Mouse (Mus musculus) hindbrain, embryonic 11.5 days (tissue): ENCODE measurements around the gene Myh4. TPM values are rescaled to one million over a fixed set of nuclear protein-coding genes. Genes with fewer than 3 reads are reported as not detected.

Experiments used
- ATAC-seq: fragments of 200-750 bp; cut with Nextera tagmentation; 2 replicates; pipeline ENCODE4 v1.8.0; 2017; ENCODE audit warnings: mild to moderate bottlenecking, moderate TSS enrichment, moderate library complexity; ENCODE audit not compliant: low FRiP score
- DNase-seq: peaks from one replicate; pipeline ENCODE4 v3.0.0-alpha.2; 2015; ENCODE audit warnings: low spot score
- H3K27ac ChIP-seq: fragments of 300-500 bp; sonication (generic); 2 replicates; pipeline ENCODE4 v1.5.1; 2014; ENCODE audit warnings: mild to moderate bottlenecking, low read depth, low read length
- H3K27me3 ChIP-seq: fragments of 300-500 bp; sonication (generic); 2 replicates; pipeline ENCODE4 v1.6.1; 2014; ENCODE audit warnings: mild to moderate bottlenecking, low read length, moderate library complexity, mixed read lengths; ENCODE audit not compliant: control insufficient read depth, insufficient read depth
- H3K36me3 ChIP-seq: fragments of 300-500 bp; sonication (generic); 2 replicates; pipeline ENCODE4 v1.6.1; 2014; ENCODE audit warnings: mild to moderate bottlenecking, low read length, moderate library complexity, mixed read lengths; ENCODE audit not compliant: control insufficient read depth, insufficient read depth
- H3K4me1 ChIP-seq: fragments of 300-500 bp; sonication (generic); replicated peaks from 2 replicates; pipeline ENCODE4 v1.6.1; 2014; ENCODE audit warnings: low read length, mixed read lengths; ENCODE audit not compliant: control insufficient read depth, insufficient read depth
- H3K4me2 ChIP-seq: fragments of 300-500 bp; sonication (generic); replicated peaks from 2 replicates; pipeline ENCODE4 v1.6.1; 2014; ENCODE audit warnings: mild to moderate bottlenecking, low read depth, low read length
- H3K4me3 ChIP-seq: fragments of 300-500 bp; sonication (generic); 2 replicates; pipeline ENCODE4 v1.5.1; 2014; ENCODE audit warnings: low read depth, low read length
- H3K9ac ChIP-seq: fragments of 300-500 bp; sonication (generic); 2 replicates; pipeline ENCODE4 v1.6.1; 2014; ENCODE audit warnings: low read depth, low read length
- H3K9me3 ChIP-seq: fragments of 300-500 bp; sonication (generic); 2 replicates; pipeline ENCODE4 v1.6.1; 2016; ENCODE audit warnings: low read length; ENCODE audit not compliant: control insufficient read depth
- WGBS: fragments of 180-500 bp; shearing (Covaris S2); extraction: QIAGEN DNeasy Blood & Tissue Kit; methylation state at CpG from one replicate; pipeline ENCODE4 v1.1.7; 2014; 5-methylcytosine and 5-hydroxymethylcytosine counted together
- polyA plus RNA-seq: library from polyadenylated mRNA; unstranded; fragments of >200 nt; fragmentation: Nextera tagmentation; extraction: Ambion mirVana; gene quantifications from 2 replicates; pipeline ENCODE4 v1.2.1, GENCODE M21; 2014

Gene Myh4
- polyA plus RNA-seq, 1 experiment from 2014 or later = not detected

DNA sequence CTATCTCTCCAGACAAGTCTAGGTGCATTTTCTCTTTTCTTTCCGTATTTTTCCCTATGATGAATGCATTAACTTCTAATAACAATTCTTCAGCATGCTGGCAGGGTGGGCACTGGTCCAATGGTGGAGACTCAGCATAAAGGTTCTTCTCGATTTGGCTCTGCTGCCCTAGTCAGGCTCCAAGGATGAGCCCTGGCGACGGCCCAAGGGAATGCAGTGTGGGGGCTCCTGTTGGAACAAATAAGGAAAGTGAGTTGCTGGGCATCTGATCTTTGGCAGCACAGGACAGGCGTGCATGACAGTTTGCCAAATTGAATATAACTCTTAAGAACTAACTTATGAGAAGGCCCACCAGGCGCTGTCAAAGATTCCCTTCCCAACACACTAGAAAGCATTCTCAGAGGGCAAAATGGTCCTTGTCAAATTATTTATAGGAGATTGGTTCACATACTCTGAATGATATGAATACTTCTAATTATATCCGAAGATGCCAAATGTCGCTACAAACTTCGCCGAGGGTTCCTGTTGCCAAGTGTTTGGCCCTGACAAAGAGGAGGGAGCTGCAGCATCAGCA is 38.9 kb downstream of the Myh4 start, which contains the start of gene Myh8:
Gene Myh8, plus strand, starts transcription at position 524 of the 574 bp plus-strand sequence.
- Histone ChIP-seq H3K4me1 (no peaks in the 10 kb centered on the region), H3K36me3 (no peaks in the 10 kb centered on the region), H3K9ac (no peak within 1 kb of the TSS), H3K27me3 (no peaks in the 10 kb centered on the region), H3K4me3 (no peak within 1 kb of the TSS), H3K27ac (no peak within 1 kb of the TSS), H3K4me2 (no peak within 1 kb of the TSS), H3K9me3 (no peaks in the 10 kb centered on the region)
- ATAC-seq (no peak), DNase-seq (no peak)
- 82% methylated on average over 10 of the region's 10 CpGs for WGBS

- Histone ChIP-seq H3K4me2 (no peak overlapping the region), H3K36me3 (no peaks in the 10 kb centered on the region), H3K9me3 (no peaks in the 10 kb centered on the region), H3K27ac (no peak overlapping the region), H3K4me3 (no peak overlapping the region), H3K4me1 (no peaks in the 10 kb centered on the region), H3K27me3 (no peaks in the 10 kb centered on the region), H3K9ac (no peak overlapping the region)
- no peak for ATAC-seq
- no peak for DNase-seq
- 82% methylated on average over 1 of the region's 1 CpGs for WGBS
These were observed 55.6 kb downstream of the Myh4 start for GRCm38 (mm10) chr11:67293440-67293839.

Other genes starting within 250 kb of the Myh4 start
- gene Tmem220, start 212.9 kb upstream of the Myh4 start, polyA plus RNA-seq = 1.4 and 1.5 TPM in 2 replicates
- 38.7 and 39.0 TPM in 2 replicates for gene Adprm, start 185.4 kb upstream of the Myh4 start, polyA plus RNA-seq
- 16.1 and 20.0 TPM in 2 replicates for gene Sco1, start 185.4 kb upstream of the Myh4 start, polyA plus RNA-seq
- 2.3 and 4.1 TPM in 2 replicates for gene Myh3, start 159.7 kb upstream of the Myh4 start, polyA plus RNA-seq
- 0.03 TPM in 1 of 2 replicates, not detected in the other for gene Myh2, start 67.0 kb upstream of the Myh4 start, polyA plus RNA-seq
- gene Myh1, start 38.0 kb upstream of the Myh4 start, polyA plus RNA-seq = 0.03 and 0.04 TPM in 2 replicates
- gene Myh8, start 39.1 kb downstream of the Myh4 start, polyA plus RNA-seq = 0.39 and 0.57 TPM in 2 replicates
- gene Myh13, start 83.6 kb downstream of the Myh4 start, polyA plus RNA-seq = not detected in 2 replicates
- 2.6 and 4.2 TPM in 2 replicates for gene Gas7, start 217.4 kb downstream of the Myh4 start, polyA plus RNA-seq